Mouse (Mus musculus): ENCODE measurements around the gene Tomm20l. TPM values are rescaled to one million over a fixed set of nuclear protein-coding genes. Genes with fewer than 3 reads are reported as not detected.
"Not testable (repeated sequence)": the region's sequence is repeated elsewhere in the genome, so short reads cannot be mapped to it uniquely, and the experiment has no call there.

Gene Tomm20l
- polyA plus RNA-seq (2014; fragmentation: Nextera tagmentation; extraction: Ambion mirVana): not detected in 2 replicates

DNA sequence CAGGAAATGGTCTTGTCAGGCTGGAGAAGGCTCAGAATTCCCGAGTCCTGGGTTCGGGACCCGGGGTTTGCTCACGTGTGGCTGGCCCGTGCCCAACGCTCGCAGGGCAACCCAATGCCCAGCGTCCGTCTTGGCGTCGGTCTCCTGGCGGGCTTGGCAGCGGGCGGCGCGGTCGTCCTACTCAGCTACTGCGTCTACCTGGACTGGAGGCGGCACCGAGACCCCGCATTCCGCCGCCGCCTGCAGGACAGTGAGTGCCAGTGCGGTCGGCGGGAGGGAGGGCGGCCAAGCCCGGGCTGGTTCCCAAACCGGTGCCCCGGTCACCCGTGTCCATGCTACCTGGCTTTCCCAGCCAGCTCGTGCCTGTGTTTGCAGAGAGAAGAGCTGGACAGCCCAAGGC lies at the start of gene Tomm20l:
TSS of gene Tomm20l (plus strand) at position 98 of the 400 bp plus-strand sequence.
- WGBS: 12% methylated on average over 33 of the region's 33 CpGs
- ATAC-seq (ENCODE audit: low FRiP score) (no peak), DNase-seq (ENCODE audit: low spot score) (peak; percentile 51)
- Histone ChIP-seq H3K36me3 (ENCODE audit: control insufficient read depth, insufficient read depth, low read length) (no peaks in the 10 kb centered on the region), H3K9ac (ENCODE audit: low read depth, low read length) (no peak within 1 kb of the TSS), H3K27ac (ENCODE audit: low read depth, low read length) (no peak within 1 kb of the TSS), H3K9me3 (ENCODE audit: control insufficient read depth, low read length) (no peaks in the 10 kb centered on the region), H3K4me2 (replicated peaks; ENCODE audit: low read depth, low read length) (no peak within 1 kb of the TSS; the same call in 1 of the 2 replicates), H3K4me3 (ENCODE audit: low read depth, low read length) (0 out of 2 replicates have a peak within 1 kb of the TSS, but pooled peaks have one; percentile 0), H3K4me1 (replicated peaks; ENCODE audit: control insufficient read depth, insufficient read depth, low read length) (no peaks in the 10 kb centered on the region), H3K27me3 (ENCODE audit: control insufficient read depth, insufficient read depth, low read length) (no peaks in the 10 kb centered on the region)

DNA sequence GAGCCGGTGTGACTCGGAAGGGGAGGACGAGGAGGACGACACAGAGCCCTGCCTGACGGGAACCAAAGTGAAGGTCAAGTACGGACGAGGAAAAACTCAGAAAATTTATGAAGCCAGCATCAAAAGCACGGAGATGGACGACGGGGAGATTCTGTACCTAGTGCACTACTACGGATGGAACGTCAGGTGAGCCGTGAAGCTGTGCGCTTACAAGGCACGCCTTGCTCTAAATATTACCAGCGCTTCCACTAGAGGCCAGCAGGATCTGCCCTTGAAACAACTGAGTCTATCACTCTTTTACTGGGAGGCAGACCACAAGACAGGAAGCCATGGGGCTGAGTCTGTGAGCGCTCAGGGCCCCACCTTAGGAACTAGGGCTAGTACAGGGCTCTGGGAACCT lies 41.4 kb upstream of the Tomm20l start:
- no peak for ATAC-seq (ENCODE audit: low FRiP score)
- H3K4me3 ChIP-seq (ENCODE audit: low read depth, low read length): no peak overlapping the region
- H3K36me3 ChIP-seq (ENCODE audit: control insufficient read depth, insufficient read depth, low read length): peaks cover 4% of the 10 kb centered on the region; the same call in 1 of the 2 replicates
- DNase-seq (ENCODE audit: low spot score): no peak
- 94% methylated on average over 17 of the region's 17 CpGs for WGBS
- H3K9me3 ChIP-seq (ENCODE audit: control insufficient read depth, low read length): no peaks in the 10 kb centered on the region
- H3K9ac ChIP-seq (ENCODE audit: low read depth, low read length): no peak overlapping the region
- no peaks in the 10 kb centered on the region for H3K4me1 ChIP-seq (replicated peaks; ENCODE audit: control insufficient read depth, insufficient read depth, low read length)
- no peak overlapping the region for H3K27ac ChIP-seq (ENCODE audit: low read depth, low read length)
- H3K27me3 ChIP-seq (ENCODE audit: control insufficient read depth, insufficient read depth, low read length): no peaks in the 10 kb centered on the region
- no peak overlapping the region for H3K4me2 ChIP-seq (replicated peaks; ENCODE audit: low read depth, low read length)

DNA sequence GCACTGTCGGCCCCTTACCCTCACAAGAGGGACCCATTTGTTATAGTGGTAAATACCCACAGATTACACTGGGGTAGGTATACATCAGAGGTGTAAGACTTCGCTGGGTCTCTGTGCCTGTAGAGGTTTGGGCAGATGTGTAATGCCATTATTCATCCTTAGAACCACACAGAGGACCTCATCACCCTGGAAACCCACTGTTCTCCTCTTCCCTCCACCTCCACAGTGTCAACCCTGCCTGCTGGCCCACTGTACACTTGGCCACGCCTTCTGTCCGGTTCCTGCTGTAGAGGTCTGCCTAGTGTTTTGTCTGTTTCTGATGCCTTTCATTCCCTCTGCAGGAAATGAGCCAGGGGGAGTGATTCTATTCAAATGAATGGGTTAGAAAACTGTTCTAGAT lies 39.2 kb upstream of the Tomm20l start:
- DNase-seq (ENCODE audit: low spot score) (no peak), ATAC-seq (ENCODE audit: low FRiP score) (no peak)
- Histone ChIP-seq H3K4me3 (ENCODE audit: low read depth, low read length) (no peak overlapping the region), H3K36me3 (ENCODE audit: control insufficient read depth, insufficient read depth, low read length) (peaks cover 7% of the 10 kb centered on the region; the same call in 1 of the 2 replicates), H3K9ac (ENCODE audit: low read depth, low read length) (no peak overlapping the region), H3K27me3 (ENCODE audit: control insufficient read depth, insufficient read depth, low read length) (no peaks in the 10 kb centered on the region), H3K4me2 (replicated peaks; ENCODE audit: low read depth, low read length) (no peak overlapping the region), H3K4me1 (replicated peaks; ENCODE audit: control insufficient read depth, insufficient read depth, low read length) (no peaks in the 10 kb centered on the region), H3K9me3 (ENCODE audit: control insufficient read depth, low read length) (no peaks in the 10 kb centered on the region), H3K27ac (ENCODE audit: low read depth, low read length) (no peak overlapping the region)
- WGBS: 92% methylated on average over 4 of the region's 4 CpGs

DNA sequence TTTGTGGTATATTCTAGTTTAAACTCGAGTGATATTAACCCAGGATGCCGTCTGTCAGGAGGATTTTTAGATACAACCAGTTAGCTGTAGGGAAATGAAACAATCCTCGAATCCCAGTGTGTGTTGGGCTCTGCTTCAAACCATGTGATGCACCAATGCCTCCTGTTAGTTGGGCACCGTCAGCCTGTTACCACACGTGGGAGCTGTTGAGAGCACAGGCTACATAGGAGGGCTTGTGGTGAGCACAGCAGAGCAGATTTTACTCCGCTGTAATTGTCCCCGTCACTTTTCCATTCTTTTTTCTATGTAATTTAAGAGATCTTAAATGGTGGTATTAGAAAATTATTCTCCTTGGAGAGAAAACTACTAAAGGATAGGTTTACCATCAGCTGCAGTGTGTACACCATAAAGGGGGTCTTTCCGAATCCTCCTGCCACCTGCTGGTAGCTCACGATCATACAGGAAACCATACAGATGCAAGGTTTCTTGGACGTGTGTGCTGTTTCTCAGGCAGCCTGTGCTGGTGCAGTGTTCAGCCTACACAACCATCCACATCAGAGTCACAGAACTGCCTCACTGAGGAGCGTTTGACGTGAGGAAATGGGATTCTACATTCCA lies 38.0 kb upstream of the Tomm20l start:
- H3K9me3 ChIP-seq (ENCODE audit: control insufficient read depth, low read length): no peaks in the 10 kb centered on the region
- peaks cover 7% of the 10 kb centered on the region; the same call in 1 of the 2 replicates for H3K36me3 ChIP-seq (ENCODE audit: control insufficient read depth, insufficient read depth, low read length)
- H3K27ac ChIP-seq (ENCODE audit: low read depth, low read length): no peak overlapping the region
- H3K4me2 ChIP-seq (replicated peaks; ENCODE audit: low read depth, low read length): no peak overlapping the region
- H3K4me3 ChIP-seq (ENCODE audit: low read depth, low read length): no peak overlapping the region
- H3K4me1 ChIP-seq (replicated peaks; ENCODE audit: control insufficient read depth, insufficient read depth, low read length): no peaks in the 10 kb centered on the region
- DNase-seq (ENCODE audit: low spot score): peak; percentile 38
- ATAC-seq (ENCODE audit: low FRiP score): no peak
- no peaks in the 10 kb centered on the region for H3K27me3 ChIP-seq (ENCODE audit: control insufficient read depth, insufficient read depth, low read length)
- no peak overlapping the region for H3K9ac ChIP-seq (ENCODE audit: low read depth, low read length)
- WGBS: 64% methylated on average over 12 of the region's 12 CpGs

DNA sequence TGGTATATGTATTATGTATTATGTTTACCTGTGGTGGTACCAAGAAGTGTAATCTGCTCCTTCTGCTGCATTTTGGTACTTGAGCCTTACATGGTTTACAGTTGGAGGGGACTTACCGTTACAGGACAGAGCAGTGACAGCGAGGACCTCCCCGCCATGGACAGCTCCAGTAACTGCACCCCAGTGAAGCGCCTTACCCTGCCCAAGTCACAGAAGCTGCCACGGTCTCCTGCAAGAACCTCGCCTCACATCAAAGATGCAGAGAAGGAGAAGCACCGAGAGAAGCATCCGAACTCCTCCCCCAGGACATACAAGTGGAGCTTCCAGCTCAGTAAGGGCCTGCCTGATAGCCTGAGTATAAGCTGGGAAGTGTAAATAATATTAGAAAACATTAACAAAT lies 24.9 kb upstream of the Tomm20l start:
- DNase-seq (ENCODE audit: low spot score): no peak
- 90% methylated on average over 8 of the region's 8 CpGs for WGBS

DNA sequence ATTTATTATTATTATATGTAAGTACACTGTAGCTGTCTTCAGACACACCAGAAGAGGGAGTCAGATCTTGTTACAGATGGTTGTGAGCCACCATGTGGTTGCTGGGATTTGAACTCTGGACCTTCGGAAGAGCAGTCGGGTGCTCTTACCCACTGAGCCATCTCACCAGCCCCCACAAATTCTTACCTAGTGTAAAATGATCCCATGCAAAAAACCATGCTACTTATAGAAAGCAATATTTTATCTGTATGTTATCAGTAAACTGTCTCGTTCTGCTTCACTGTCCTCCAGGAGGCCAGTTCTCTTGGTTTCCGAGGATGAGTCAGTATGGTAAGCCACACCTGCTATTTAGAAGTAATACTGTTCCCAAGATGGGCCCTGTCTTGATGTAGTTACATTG lies 7.0 kb upstream of the Tomm20l start:
- H3K9me3 ChIP-seq (ENCODE audit: control insufficient read depth, low read length); H3K9ac ChIP-seq (ENCODE audit: low read depth, low read length); H3K4me2 ChIP-seq (replicated peaks; ENCODE audit: low read depth, low read length); H3K4me3 ChIP-seq (ENCODE audit: low read depth, low read length); H3K27me3 ChIP-seq (ENCODE audit: control insufficient read depth, insufficient read depth, low read length); ATAC-seq (ENCODE audit: low FRiP score); H3K27ac ChIP-seq (ENCODE audit: low read depth, low read length); H3K36me3 ChIP-seq (ENCODE audit: control insufficient read depth, insufficient read depth, low read length); H3K4me1 ChIP-seq (replicated peaks; ENCODE audit: control insufficient read depth, insufficient read depth, low read length); DNase-seq (ENCODE audit: low spot score): not testable (repeated sequence)
- 92% methylated on average over 4 of the region's 4 CpGs for WGBS

More for the DNA sequence above, 24.9 kb upstream of the Tomm20l start:
- Histone ChIP-seq H3K9me3 (ENCODE audit: control insufficient read depth, low read length) (no peaks in the 10 kb centered on the region), H3K36me3 (ENCODE audit: control insufficient read depth, insufficient read depth, low read length) (no peaks in the 10 kb centered on the region), H3K27me3 (ENCODE audit: control insufficient read depth, insufficient read depth, low read length) (no peaks in the 10 kb centered on the region), H3K4me3 (ENCODE audit: low read depth, low read length) (no peak overlapping the region), H3K4me1 (replicated peaks; ENCODE audit: control insufficient read depth, insufficient read depth, low read length) (no peaks in the 10 kb centered on the region), H3K9ac (ENCODE audit: low read depth, low read length) (no peak overlapping the region), H3K4me2 (replicated peaks; ENCODE audit: low read depth, low read length) (no peak overlapping the region), H3K27ac (ENCODE audit: low read depth, low read length) (no peak overlapping the region)
- no peak for ATAC-seq (ENCODE audit: low FRiP score)

DNA sequence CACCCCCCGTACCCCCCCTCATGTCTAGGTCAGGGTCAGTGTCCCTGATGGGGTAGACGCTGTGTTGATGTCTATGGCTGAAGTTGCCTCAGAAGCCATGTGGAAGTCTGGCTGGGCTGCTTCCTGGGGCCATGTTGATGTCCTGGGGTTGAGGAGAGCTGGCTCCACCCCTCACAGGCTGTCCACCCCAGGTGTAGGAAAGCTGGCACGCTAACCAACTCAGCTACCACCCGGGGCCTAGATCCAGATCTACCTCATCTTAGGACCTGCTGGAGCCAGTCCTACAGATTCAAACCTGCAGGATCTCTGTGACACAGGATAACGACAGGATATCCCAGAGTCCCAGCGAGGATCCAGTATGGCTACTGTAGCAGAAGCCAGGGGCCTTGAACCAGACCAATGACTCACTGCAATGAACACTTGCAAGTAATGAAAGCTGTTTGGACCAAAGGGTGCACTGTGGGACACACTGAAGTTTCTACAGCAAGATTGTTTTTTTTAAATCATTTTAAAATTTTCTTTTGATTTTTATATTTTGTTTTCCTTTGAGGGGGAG lies 3.9 kb upstream of the Tomm20l start:
- Histone ChIP-seq H3K27me3 (ENCODE audit: control insufficient read depth, insufficient read depth, low read length) (no peaks in the 10 kb centered on the region), H3K9ac (ENCODE audit: low read depth, low read length) (no peak overlapping the region), H3K27ac (ENCODE audit: low read depth, low read length) (no peak overlapping the region), H3K36me3 (ENCODE audit: control insufficient read depth, insufficient read depth, low read length) (no peaks in the 10 kb centered on the region), H3K9me3 (ENCODE audit: control insufficient read depth, low read length) (no peaks in the 10 kb centered on the region), H3K4me3 (ENCODE audit: low read depth, low read length) (no peak overlapping the region), H3K4me1 (replicated peaks; ENCODE audit: control insufficient read depth, insufficient read depth, low read length) (no peaks in the 10 kb centered on the region), H3K4me2 (replicated peaks; ENCODE audit: low read depth, low read length) (no peak overlapping the region)
- ATAC-seq (ENCODE audit: low FRiP score): no peak
- 84% methylated on average over 6 of the region's 6 CpGs for WGBS
- DNase-seq (ENCODE audit: low spot score): no peak

DNA sequence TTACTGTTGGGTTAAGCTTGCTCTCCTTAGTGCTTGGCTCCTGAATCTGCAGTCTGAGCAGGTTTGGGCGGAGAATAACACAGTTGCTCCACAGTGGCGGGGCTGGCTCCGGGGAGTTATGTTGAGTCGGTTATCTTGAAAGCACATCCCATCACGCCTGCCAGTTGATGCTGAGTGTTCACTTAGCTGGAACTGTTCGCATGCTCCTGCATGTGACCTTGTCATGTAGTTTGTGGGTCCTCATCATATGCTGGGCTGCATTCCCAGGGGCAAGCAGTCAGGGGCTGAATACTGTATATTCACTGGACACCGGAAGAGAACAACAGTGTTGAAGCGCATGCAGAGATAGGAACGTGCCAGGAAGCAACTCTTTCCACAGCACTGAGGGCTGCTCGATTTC lies 1.8 kb downstream of the Tomm20l start:
- Histone ChIP-seq H3K4me1 (replicated peaks; ENCODE audit: control insufficient read depth, insufficient read depth, low read length) (no peaks in the 10 kb centered on the region), H3K27me3 (ENCODE audit: control insufficient read depth, insufficient read depth, low read length) (no peaks in the 10 kb centered on the region), H3K9ac (ENCODE audit: low read depth, low read length) (no peak overlapping the region), H3K9me3 (ENCODE audit: control insufficient read depth, low read length) (no peaks in the 10 kb centered on the region), H3K36me3 (ENCODE audit: control insufficient read depth, insufficient read depth, low read length) (no peaks in the 10 kb centered on the region), H3K4me2 (replicated peaks; ENCODE audit: low read depth, low read length) (no peak overlapping the region), H3K4me3 (ENCODE audit: low read depth, low read length) (no peak overlapping the region), H3K27ac (ENCODE audit: low read depth, low read length) (no peak overlapping the region)
- WGBS: 86% methylated on average over 10 of the region's 10 CpGs
- DNase-seq (ENCODE audit: low spot score): no peak
- no peak for ATAC-seq (ENCODE audit: low FRiP score)

DNA sequence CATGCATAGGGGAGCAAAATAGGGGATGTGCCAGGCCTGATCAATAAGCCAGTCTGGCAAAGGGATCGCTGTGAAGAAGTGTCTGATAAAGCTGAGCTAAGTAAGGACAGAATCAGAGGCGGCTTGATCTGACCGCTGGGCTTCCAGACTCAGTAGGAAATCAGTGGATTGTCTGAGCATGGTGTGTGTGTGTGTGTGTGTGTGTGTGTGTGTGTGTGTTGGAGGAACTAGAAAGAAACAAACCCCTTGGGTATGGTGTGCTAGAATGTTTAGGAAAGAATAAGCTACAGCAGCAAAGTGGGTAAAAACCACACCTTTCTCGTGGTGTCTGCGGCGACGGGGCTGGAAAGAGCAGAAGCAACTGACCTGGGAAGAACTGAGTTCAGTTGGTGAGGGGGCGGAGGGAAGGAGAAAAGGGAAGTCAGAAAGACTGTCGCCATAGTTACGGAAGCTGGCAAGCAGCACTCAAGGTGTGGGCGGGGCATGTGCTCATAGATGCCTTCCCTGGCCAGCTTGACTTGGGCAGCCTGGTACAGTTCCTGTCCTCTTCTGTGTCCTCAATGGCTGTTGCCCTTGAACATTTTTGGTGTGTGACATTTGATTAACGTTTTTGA lies 2.6 kb downstream of the Tomm20l start:
- Histone ChIP-seq H3K9ac (ENCODE audit: low read depth, low read length) (no peak overlapping the region), H3K27ac (ENCODE audit: low read depth, low read length) (no peak overlapping the region), H3K4me3 (ENCODE audit: low read depth, low read length) (no peak overlapping the region), H3K4me1 (replicated peaks; ENCODE audit: control insufficient read depth, insufficient read depth, low read length) (no peaks in the 10 kb centered on the region), H3K4me2 (replicated peaks; ENCODE audit: low read depth, low read length) (no peak overlapping the region), H3K36me3 (ENCODE audit: control insufficient read depth, insufficient read depth, low read length) (no peaks in the 10 kb centered on the region), H3K27me3 (ENCODE audit: control insufficient read depth, insufficient read depth, low read length) (no peaks in the 10 kb centered on the region), H3K9me3 (ENCODE audit: control insufficient read depth, low read length) (no peaks in the 10 kb centered on the region)
- DNase-seq (ENCODE audit: low spot score) (peak; percentile 44), ATAC-seq (ENCODE audit: low FRiP score) (no peak)
- WGBS: 34% methylated on average over 12 of the region's 12 CpGs

Measured in hindbrain, embryonic 11.5 days (tissue).